Mouse (Mus musculus) thymus, adult 2 months (tissue): ENCODE data around the gene Stx2.

ENCODE experiments used
- CTCF ChIP-seq: fragments of 200-500 bp; IDR thresholded peaks from 2 replicates; pipeline ENCODE4 v1.5.1; 2012; ENCODE audit warnings: mild to moderate bottlenecking, control low read depth, low read length, moderate library complexity, borderline replicate concordance; ENCODE audit not compliant: control insufficient read depth, poor library complexity, insufficient read depth; ENCODE audit errors: extremely low read depth
- POLR2A ChIP-seq: fragments of 200-500 bp; IDR thresholded peaks from 2 replicates; pipeline ENCODE4 v1.6.1; 2012; ENCODE audit warnings: mild to moderate bottlenecking, low read length, control low read depth, moderate library complexity; ENCODE audit not compliant: control insufficient read depth, poor library complexity, insufficient read depth; ENCODE audit errors: extremely low read depth

DNA sequence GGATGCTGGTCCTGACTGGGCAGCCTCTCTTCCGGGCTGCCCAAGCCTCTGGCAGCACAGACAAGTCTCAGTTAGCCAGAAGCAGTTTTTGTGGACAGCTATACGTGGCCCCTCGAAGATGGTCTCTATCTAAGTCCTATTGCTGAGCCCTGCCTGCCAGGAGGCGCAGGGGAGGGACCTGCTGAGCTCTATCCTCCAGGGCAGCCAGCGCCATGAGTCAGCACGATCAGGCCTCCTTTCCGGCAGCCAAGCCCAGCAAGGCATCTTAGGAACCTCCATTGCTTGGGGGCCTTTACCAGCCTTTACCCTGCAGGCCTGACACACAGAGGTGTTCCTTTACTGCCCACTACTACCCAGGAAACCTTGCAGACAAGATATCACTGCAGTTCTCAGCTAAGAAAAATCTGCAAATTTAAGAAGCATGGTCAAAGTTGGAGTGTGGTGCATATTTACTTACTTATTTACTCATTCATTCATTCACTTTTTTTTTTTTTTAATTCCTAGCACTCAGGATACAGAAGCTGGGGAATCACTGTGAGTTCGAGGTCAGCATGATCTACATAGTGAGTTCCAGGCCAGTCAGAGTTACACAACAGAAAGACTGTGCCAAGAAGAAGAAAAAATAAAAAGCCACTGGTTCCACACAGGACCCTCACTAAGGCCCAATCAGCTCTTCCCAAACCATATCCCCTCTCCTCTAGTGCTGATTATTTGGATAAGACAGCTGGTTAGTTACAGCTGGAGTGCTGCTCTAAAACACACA lies 7.5 kb downstream of the Stx2 start:
- no peak for TF ChIP-seq CTCF
- no peak for TF ChIP-seq POLR2A
